Mouse (Mus musculus) stomach, postnatal 0 days (tissue): ENCODE data around the gene Mrpl43.

ENCODE experiments used
- CTCF ChIP-seq: IDR thresholded peaks from 2 replicates; pipeline ENCODE4 v1.5.1; 2016; ENCODE audit warnings: antibody characterized with exemption, low read depth, mild to moderate bottlenecking, moderate library complexity
- EP300 ChIP-seq: optimal IDR thresholded peaks from 2 replicates; pipeline ENCODE3; 2016; ENCODE audit warnings: antibody characterized with exemption

GRCm38 (mm10) chr19:45018351-45018831, 12.1 kb upstream of the Mrpl43 start:
- TF ChIP-seq CTCF (no peak), EP300 (no peak)
